Mouse (Mus musculus) splenic B cell, adult 2 months (primary cell): ENCODE measurements around the gene Nt5c.

Source experiments
- DNase-seq: peaks from one replicate; pipeline ENCODE4 v3.0.0-alpha.2; 2011; ENCODE audit warnings: low read depth, low spot score
- H3K27me3 ChIP-seq: 2 replicates; pipeline ENCODE4 v1.6.1; 2012; ENCODE audit warnings: mild to moderate bottlenecking, low read length, moderate library complexity, mixed read lengths; ENCODE audit not compliant: control insufficient read depth, poor library complexity, insufficient read depth, severe bottlenecking
- H3K36me3 ChIP-seq: 2 replicates; pipeline ENCODE4 v1.6.1; 2012; ENCODE audit warnings: mild to moderate bottlenecking, low read length, moderate library complexity, mixed read lengths; ENCODE audit not compliant: control insufficient read depth, poor library complexity, insufficient read depth, severe bottlenecking

Gene Nt5c

DNA sequence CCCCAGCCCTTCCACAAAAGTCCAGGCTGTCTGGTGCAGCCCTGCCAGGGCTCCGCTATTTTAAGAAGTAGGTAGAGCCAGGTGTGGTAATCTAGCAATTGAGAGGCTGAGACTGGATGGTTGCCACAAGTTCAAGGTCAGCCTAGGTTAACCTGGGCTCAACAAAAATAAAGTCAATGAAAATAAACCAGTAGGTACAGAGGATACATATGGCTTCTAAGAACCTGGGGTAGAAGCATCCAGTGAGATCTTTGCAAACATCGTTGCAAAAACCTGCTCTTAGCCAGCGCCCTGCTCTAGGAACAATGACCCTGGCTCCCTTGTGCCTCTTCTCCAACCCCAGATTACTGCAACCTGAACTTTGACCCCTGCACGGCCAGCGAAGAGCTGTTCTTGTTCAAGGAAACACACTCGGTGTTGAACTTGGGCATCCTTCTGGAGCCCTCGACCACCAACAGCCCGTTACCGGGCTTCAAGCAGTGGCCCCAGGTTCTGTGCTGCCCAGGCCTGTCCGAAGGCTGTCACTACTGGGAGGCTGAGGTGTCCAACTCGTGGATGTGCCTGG lies 44.3 kb downstream of the Nt5c start:
- DNase-seq, result no peak
- H3K36me3 ChIP-seq, result no peaks in the 10 kb centered on the region
- no peaks in the 10 kb centered on the region for H3K27me3 ChIP-seq

DNA sequence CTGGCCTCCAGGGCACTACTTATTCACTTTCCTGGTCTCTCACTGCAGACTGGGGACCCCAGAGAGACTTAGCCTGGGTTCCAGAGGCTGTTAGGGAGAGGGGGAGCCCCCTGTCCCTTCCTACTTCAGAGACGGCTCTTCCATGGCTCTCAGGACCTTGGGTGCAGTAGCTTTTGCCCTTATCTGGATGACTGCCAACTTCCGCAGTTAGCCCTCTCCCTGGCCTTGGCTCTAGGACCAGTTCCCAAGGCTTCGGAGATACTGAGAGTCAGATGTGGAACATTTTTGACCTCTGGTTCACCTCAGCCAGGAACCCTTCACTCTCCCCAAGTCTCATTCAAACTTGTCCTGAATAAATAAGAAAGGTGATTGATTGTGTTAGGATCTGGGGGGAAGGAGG lies 44.8 kb downstream of the Nt5c start:
- DNase-seq, result no peak
- H3K27me3 ChIP-seq, result no peaks in the 10 kb centered on the region
- no peaks in the 10 kb centered on the region for H3K36me3 ChIP-seq

DNA sequence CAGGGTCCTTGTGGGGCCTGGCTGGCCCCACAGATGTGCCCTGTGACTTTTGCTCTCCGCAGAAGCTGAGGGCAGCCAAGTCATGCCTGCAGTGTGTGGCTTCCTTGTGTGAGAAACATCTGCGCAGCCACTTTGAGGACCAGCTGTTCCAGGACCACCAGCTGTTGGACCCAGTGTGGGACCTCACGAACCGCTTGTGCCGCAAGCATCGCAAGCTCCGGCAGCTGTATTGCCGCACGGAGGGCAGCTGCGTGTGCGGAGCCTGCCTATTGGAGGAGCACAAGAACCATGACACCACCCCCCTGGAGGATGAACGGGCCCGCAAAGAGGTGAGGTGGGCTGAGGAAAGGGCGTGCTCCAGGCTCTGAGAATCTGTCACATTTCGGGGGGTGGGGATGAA lies 50.2 kb downstream of the Nt5c start:
- no peaks in the 10 kb centered on the region for H3K27me3 ChIP-seq
- H3K36me3 ChIP-seq, result no peaks in the 10 kb centered on the region
- no peak for DNase-seq
